Mouse (Mus musculus) olfactory bulb, adult 2 months (tissue): ENCODE results near the gene Col16a1. TPM values are rescaled to one million over a fixed set of nuclear protein-coding genes. Genes with fewer than 3 reads are reported as not detected.

Experiments
- H3K27ac ChIP-seq: fragments of 200-500 bp; 2 replicates; pipeline ENCODE4 v1.5.1; 2012; ENCODE audit warnings: low read depth, low read length; ENCODE audit not compliant: insufficient read depth
- H3K4me1 ChIP-seq: fragments of 200-500 bp; 2 replicates; pipeline ENCODE4 v1.6.1; 2012; ENCODE audit warnings: low read length; ENCODE audit not compliant: control insufficient read depth, insufficient read depth
- H3K4me3 ChIP-seq: fragments of 200-500 bp; 2 replicates; pipeline ENCODE4 v1.5.1; 2012; ENCODE audit warnings: mild to moderate bottlenecking, low read depth, low read length, moderate library complexity; ENCODE audit not compliant: insufficient read depth
- CTCF ChIP-seq: fragments of 200-500 bp; IDR thresholded peaks from 2 replicates; pipeline ENCODE4 v1.5.1; 2012; ENCODE audit warnings: low read depth, mild to moderate bottlenecking, low read length, moderate library complexity; ENCODE audit not compliant: insufficient read depth
- POLR2A ChIP-seq: fragments of 200-500 bp; IDR thresholded peaks from 2 replicates; pipeline ENCODE4 v1.6.1; 2012; ENCODE audit warnings: mild to moderate bottlenecking, low read depth, low read length, moderate library complexity; ENCODE audit not compliant: insufficient read depth
- WGBS: fragments of 180-500 bp; shearing (Covaris S2); methylation state at CpG from one replicate; pipeline ENCODE4 v1.1.7; 2018; 5-methylcytosine and 5-hydroxymethylcytosine counted together
- polyA plus RNA-seq: library from polyadenylated mRNA; stranded (reverse); fragments of >200 nt; gene quantifications from 2 replicates; pipeline ENCODE4 v1.2.4, GENCODE M21; 2012; ENCODE audit warnings: low replicate concordance; ENCODE audit not compliant: missing spikeins, insufficient read depth, insufficient read length

Gene Col16a1
- polyA plus RNA-seq, 1 experiment, result not detected

DNA sequence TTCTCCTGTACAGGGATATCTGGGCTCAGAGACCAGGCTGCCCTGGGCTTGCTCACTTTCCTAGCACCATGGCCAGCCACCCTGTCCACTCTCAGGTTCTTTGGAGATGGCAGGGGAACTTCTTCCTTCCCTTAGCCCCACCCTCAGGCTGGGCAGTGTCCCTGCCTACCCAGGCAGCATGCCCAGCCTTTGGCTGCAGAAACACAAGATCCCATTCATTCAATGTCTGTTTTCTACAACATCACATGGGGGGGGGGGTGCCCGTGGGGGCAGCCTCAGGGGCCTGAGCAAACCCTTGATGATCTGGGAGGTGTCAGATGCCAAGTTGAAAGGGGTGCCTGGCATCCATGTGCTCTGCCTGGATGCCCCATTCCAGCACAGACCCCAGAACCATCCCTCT is 7.1 kb downstream of the Col16a1 start:
- WGBS, result 16% methylated on average over 1 of the region's 1 CpGs
- Histone ChIP-seq H3K4me3 (no peak overlapping the region), H3K27ac (no peak overlapping the region), H3K4me1 (peaks cover 29% of the 10 kb centered on the region)
- TF ChIP-seq CTCF (no peak), POLR2A (no peak)

DNA sequence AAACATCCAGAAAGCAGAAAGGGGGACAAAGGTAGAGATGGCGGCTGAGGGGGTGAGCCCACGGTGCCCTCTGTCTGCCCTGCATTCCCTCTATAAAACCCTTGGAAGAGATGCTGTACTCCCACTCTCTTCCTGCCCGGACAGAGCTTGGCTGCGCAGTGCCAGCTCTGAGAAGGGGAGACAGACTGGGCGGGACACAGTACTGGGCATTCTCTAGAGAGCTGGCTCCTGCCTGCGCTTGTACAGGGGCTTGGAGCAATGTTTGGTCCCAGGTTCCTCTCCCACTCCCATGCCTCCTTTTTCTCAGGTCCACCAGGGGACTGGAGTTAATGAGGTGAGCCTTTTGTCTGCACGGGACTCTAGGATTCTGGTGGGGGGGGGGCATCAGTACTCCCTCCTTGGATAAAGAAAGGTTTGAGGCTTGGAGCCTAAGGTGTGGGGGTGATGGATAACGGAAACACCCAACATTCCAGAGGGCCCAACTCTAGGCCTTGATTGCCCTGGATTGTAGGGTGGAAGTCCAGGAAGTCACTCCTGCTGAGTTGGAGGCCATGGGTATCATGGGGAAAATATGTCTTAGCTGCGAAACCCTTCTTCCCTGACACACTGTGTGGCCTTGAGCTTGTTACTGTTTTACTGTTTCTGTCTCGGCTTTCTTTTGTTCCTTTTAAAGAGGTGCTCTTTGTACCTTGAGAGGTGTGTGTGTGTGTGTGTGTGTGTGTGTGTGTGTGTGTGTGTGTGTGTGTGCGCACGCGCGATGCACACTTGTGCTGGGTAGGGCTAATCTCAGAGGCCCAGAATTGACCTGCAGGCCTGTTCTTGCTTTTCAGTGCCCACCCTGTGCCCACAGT is 7.7 kb downstream of the Col16a1 start:
- WGBS, result 75% methylated on average over 14 of the region's 14 CpGs
- TF ChIP-seq POLR2A, result no peak
- TF ChIP-seq CTCF, result no peak
- Histone ChIP-seq H3K4me3 (no peak overlapping the region), H3K4me1 (peaks cover 23% of the 10 kb centered on the region), H3K27ac (0 out of 2 replicates have a peak overlapping the region, but pooled peaks have one; percentile 6)

DNA sequence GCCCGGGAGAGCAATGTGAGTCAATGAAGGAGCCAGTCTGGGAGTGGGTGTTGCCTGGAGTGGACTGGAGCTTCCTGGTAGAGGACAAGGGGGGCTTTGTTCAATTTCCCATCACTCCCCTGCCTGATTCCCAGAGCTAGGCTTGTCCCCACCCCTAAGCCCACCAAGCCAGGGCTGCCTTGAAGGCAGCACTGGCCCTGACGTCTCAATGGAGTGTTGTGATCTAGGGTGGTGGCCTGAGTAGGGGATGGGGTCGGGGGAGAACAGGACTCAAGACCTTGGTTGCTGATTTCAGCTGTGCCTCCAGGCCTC is 8.3 kb downstream of the Col16a1 start:
- 62% methylated on average over 3 of the region's 3 CpGs for WGBS
- no peak overlapping the region for H3K27ac ChIP-seq
- TF ChIP-seq CTCF, result no peak
- TF ChIP-seq POLR2A, result no peak
- peaks cover 23% of the 10 kb centered on the region for H3K4me1 ChIP-seq
- H3K4me3 ChIP-seq, result no peak overlapping the region

DNA sequence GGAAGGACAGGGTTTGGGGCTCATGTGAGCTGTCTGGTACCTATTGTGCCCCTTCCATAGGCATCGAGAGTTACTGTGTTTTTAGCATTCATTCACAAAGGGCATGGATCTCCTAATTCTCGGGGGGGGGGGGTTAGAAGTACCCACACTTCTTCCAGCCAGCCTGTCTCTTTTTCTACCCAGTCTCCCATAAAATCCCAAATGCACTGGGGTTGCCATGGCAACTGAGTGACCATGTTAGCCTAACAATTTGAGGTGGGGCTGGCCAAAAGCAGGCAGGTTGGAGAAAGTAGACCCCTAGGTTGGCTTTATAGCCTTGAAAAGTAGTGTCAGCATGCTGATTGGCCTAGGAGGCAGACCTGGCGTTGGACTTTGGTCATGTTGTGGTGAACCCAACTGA is 8.8 kb downstream of the Col16a1 start:
- H3K27ac ChIP-seq, result no peak overlapping the region
- WGBS, result 64% methylated on average over 3 of the region's 3 CpGs
- TF ChIP-seq CTCF (no peak), POLR2A (no peak)
- peaks cover 23% of the 10 kb centered on the region for H3K4me1 ChIP-seq
- no peak overlapping the region for H3K4me3 ChIP-seq

DNA sequence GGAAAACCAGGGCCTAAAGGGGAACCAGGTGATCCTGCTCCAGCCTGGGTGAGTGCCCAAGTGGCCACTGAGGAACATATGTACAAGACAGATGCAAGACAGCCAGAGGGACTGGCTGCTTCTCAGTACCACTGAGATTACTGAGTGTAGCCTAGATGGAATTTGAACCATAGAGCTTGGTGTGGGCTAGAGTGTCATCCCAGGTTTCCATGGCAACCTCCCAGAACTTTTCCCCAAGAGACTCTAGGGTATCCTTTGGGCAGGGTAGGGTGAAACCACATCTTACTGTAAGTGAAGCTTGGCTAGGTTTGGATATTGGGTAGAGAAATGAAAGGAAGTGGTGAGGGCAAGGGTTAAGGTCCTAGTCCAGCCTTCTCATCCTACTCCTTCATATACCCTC is 13.3 kb downstream of the Col16a1 start:
- no peak overlapping the region for H3K27ac ChIP-seq
- H3K4me3 ChIP-seq, result no peak overlapping the region
- H3K4me1 ChIP-seq, result peaks cover 8% of the 10 kb centered on the region; the same call in 1 of the 2 replicates
- TF ChIP-seq POLR2A (no peak), CTCF (no peak)

DNA sequence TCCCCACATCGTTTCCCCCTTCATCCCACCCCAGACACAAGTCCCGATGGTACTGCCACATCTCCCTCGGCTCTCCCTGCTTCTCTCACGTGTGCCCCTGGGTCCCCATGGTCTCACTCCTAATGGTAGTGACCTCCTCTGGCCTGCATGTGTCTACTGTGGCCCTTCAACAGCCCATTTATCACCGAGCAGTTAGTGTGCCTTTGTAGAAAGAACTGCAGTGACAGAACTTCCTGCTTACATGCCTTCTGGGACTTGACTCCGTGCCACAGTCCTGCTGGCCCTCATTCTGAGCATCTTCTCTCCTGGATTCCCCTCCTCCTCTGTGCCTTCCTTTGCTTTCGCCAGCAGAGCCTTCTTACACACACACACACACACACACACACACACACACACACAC is 15.6 kb downstream of the Col16a1 start:
- WGBS, result 67% methylated on average over 7 of the region's 7 CpGs
- TF ChIP-seq POLR2A (no peak), CTCF (no peak)
- Histone ChIP-seq H3K4me3 (no peak overlapping the region), H3K4me1 (peaks cover 4% of the 10 kb centered on the region), H3K27ac (no peak overlapping the region)

DNA sequence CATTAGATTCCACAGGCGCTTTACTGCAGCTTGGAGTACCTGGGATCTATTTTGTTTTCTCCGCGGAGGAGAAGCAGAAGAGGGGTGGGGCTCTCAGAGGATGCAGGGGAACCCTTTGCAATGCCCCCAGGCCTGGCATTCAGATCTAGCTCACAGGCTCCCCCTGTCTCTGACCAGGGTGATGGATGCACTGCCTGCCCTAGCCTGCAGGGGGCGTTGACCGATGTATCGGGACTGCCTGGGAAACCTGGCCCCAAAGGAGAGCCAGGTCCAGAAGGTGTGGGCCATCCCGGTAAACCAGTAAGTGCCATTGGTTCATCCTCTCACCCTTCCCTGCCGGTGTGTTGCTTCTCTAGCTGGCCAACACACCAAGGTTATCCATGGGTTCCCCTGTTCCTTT is 19.2 kb downstream of the Col16a1 start:
- no peak overlapping the region for H3K4me3 ChIP-seq
- WGBS, result 24% methylated on average over 8 of the region's 8 CpGs
- H3K27ac ChIP-seq, result no peak overlapping the region
- H3K4me1 ChIP-seq, result no peaks in the 10 kb centered on the region; the same call in none of the 2 replicates
- TF ChIP-seq CTCF (peak; percentile 64), POLR2A (no peak)

DNA sequence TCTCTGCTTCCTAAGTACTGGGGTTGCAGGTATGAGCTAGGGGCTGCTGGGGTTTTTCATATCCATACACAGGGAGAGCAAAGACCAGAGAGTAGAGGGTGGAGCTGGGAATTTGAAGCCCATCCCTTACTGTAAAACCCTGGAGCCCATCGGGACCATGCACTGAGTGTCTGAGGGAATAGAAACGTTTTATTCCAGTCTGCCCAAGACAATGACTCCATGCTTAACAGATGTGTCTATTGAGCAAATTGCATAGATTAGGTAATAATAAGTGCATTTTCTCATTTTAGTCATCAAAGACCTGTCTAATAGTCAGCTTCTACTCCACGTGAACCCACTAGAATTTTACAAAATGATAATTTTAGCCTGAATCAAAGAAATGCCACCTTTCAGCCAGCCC is 22.9 kb downstream of the Col16a1 start:
- peaks cover 9% of the 10 kb centered on the region for H3K4me1 ChIP-seq
- WGBS, result 43% methylated on average over 3 of the region's 3 CpGs
- TF ChIP-seq CTCF, result no peak
- no peak for TF ChIP-seq POLR2A

DNA sequence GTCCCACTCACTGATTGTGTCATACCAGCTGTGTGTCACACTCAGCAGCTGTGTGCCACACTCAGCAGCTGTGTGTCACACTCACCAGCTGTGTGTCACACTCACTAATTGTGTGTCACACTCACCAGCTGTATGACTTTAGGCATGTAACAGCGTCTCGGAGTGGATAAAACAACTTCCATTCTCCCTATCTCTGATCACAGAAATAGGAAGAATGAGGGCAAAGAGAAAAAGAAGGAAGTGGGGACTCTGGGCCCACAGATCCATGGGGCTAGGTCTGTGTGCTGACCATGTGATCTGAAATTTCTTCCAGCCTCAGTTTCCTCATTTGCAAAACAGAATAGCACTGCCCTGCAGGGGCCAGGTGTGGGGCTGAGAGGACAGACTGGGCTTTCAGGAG is 24.1 kb downstream of the Col16a1 start:
- WGBS, result 91% methylated on average over 2 of the region's 2 CpGs
- Histone ChIP-seq H3K27ac (no peak overlapping the region), H3K4me1 (peaks cover 10% of the 10 kb centered on the region), H3K4me3 (no peak overlapping the region)
- TF ChIP-seq CTCF (no peak), POLR2A (no peak)

More for the DNA sequence above, 22.9 kb downstream of the Col16a1 start:
- Histone ChIP-seq H3K27ac (no peak overlapping the region), H3K4me3 (no peak overlapping the region)
